Mouse (Mus musculus) neural tube, embryonic 15.5 days (tissue): ENCODE results near the gene Sh2b2. TPM values are rescaled to one million over a fixed set of nuclear protein-coding genes. Genes with fewer than 3 reads are reported as not detected.

Experiments
- ATAC-seq: fragments of 200-750 bp; cut with Nextera tagmentation; 2 replicates; pipeline ENCODE4 v1.8.0; 2017; ENCODE audit warnings: mild to moderate bottlenecking, moderate TSS enrichment, moderate library complexity; ENCODE audit not compliant: low FRiP score
- H3K27ac ChIP-seq: fragments of 300-500 bp; sonication (generic); replicated peaks from 2 replicates; pipeline ENCODE4 v1.5.1; 2015; ENCODE audit warnings: mild to moderate bottlenecking, inconsistent platforms
- H3K27me3 ChIP-seq: fragments of 300-500 bp; sonication (generic); replicated peaks from 2 replicates; pipeline ENCODE4 v1.6.1; 2015; ENCODE audit warnings: inconsistent platforms
- H3K36me3 ChIP-seq: fragments of 300-500 bp; sonication (generic); 2 replicates; pipeline ENCODE4 v1.6.1; 2015; ENCODE audit warnings: inconsistent platforms
- H3K4me1 ChIP-seq: fragments of 300-500 bp; sonication (generic); 2 replicates; pipeline ENCODE4 v1.6.1; 2015; ENCODE audit warnings: inconsistent platforms
- H3K4me2 ChIP-seq: fragments of 300-500 bp; sonication (generic); 2 replicates; pipeline ENCODE4 v1.6.1; 2015; ENCODE audit warnings: inconsistent platforms, mild to moderate bottlenecking, moderate library complexity
- H3K4me3 ChIP-seq: fragments of 300-500 bp; sonication (generic); replicated peaks from 2 replicates; pipeline ENCODE4 v1.5.1; 2015; ENCODE audit warnings: mild to moderate bottlenecking, inconsistent platforms
- H3K9ac ChIP-seq: fragments of 300-500 bp; sonication (generic); replicated peaks from 2 replicates; pipeline ENCODE4 v1.6.1; 2015; ENCODE audit warnings: mild to moderate bottlenecking, inconsistent platforms
- H3K9me3 ChIP-seq: fragments of 300-500 bp; sonication (generic); replicated peaks from 2 replicates; pipeline ENCODE4 v1.6.1; 2016; ENCODE audit warnings: inconsistent platforms
- WGBS: fragments of 180-500 bp; shearing (Covaris S2); methylation state at CpG from one replicate; pipeline ENCODE4 v1.1.7; 2015; ENCODE audit warnings: mixed read lengths; 5-methylcytosine and 5-hydroxymethylcytosine counted together
- polyA plus RNA-seq: library from polyadenylated mRNA; unstranded; fragments of >200 nt; fragmentation: Nextera tagmentation; extraction: Ambion mirVana; gene quantifications from 2 replicates; pipeline ENCODE4 v1.2.1, GENCODE M21; 2015

Sh2b2 gene
- polyA plus RNA-seq, 1 experiment from 2014 or later, result 24.1 TPM

- no peak for ATAC-seq
Measured at GRCm38 (mm10) chr5:136173606-136174463, 72.5 kb downstream of the Sh2b2 start.

GRCm38 (mm10) chr5:136172939-136173338 lies 73.4 kb downstream of the Sh2b2 start:
- WGBS, result 86% methylated on average over 9 of the region's 9 CpGs
- ATAC-seq, result no peak
- no peak overlapping the region for H3K4me3 ChIP-seq
- H3K4me2 ChIP-seq, result no peak overlapping the region
- peaks cover 12% of the 10 kb centered on the region for H3K36me3 ChIP-seq
- peaks cover 28% of the 10 kb centered on the region for H3K4me1 ChIP-seq
- no peaks in the 10 kb centered on the region for H3K9me3 ChIP-seq
- H3K9ac ChIP-seq, result no peak overlapping the region
- H3K27ac ChIP-seq, result no peak overlapping the region
- no peaks in the 10 kb centered on the region for H3K27me3 ChIP-seq

More at GRCm38 (mm10) chr5:136173606-136174463, 72.5 kb downstream of the Sh2b2 start:
- Histone ChIP-seq H3K4me2 (no peak overlapping the region), H3K4me3 (no peak overlapping the region), H3K9ac (no peak overlapping the region), H3K36me3 (peaks cover 14% of the 10 kb centered on the region), H3K9me3 (no peaks in the 10 kb centered on the region), H3K27ac (peak overlapping the region; percentile 56; the same call in 1 of the 2 replicates), H3K27me3 (no peaks in the 10 kb centered on the region), H3K4me1 (peaks cover 26% of the 10 kb centered on the region)
- WGBS, result 32% methylated on average over 9 of the region's 9 CpGs

GRCm38 (mm10) chr5:136171363-136172341 lies 74.7 kb downstream of the Sh2b2 start:
- Histone ChIP-seq H3K9ac (peak overlapping the region; percentile 77), H3K4me2 (peak overlapping the region; percentile 91), H3K27ac (peak overlapping the region; percentile 89), H3K36me3 (peaks cover 12% of the 10 kb centered on the region), H3K4me1 (peaks cover 28% of the 10 kb centered on the region), H3K9me3 (no peaks in the 10 kb centered on the region), H3K4me3 (peak overlapping the region; percentile 62), H3K27me3 (no peaks in the 10 kb centered on the region)
- no peak for ATAC-seq
- 31% methylated on average over 17 of the region's 17 CpGs for WGBS

GRCm38 (mm10) chr5:136170512-136171362 lies 75.6 kb downstream of the Sh2b2 start, which contains the start of gene Orai2:
TSS of gene Orai2 (minus strand) at chr5:136170713.
- peak within 1 kb of the TSS; percentile 89 for H3K27ac ChIP-seq
- 3% methylated on average over 41 of the region's 49 CpGs for WGBS
- H3K9me3 ChIP-seq, result no peaks in the 10 kb centered on the region
- H3K4me2 ChIP-seq, result peak within 1 kb of the TSS; percentile 91
- no peaks in the 10 kb centered on the region for H3K27me3 ChIP-seq
- H3K9ac ChIP-seq, result peak within 1 kb of the TSS; percentile 77
- H3K4me3 ChIP-seq, result peak within 1 kb of the TSS; percentile 62
- ATAC-seq, result peak; percentile 90
- H3K36me3 ChIP-seq, result peaks cover 12% of the 10 kb centered on the region
- H3K4me1 ChIP-seq, result peaks cover 36% of the 10 kb centered on the region

GRCm38 (mm10) chr5:136169626-136170511 lies 76.5 kb downstream of the Sh2b2 start:
- Histone ChIP-seq H3K27me3 (no peaks in the 10 kb centered on the region), H3K9ac (peak overlapping the region; percentile 77), H3K36me3 (peaks cover 17% of the 10 kb centered on the region), H3K4me3 (peak overlapping the region; percentile 62), H3K9me3 (no peaks in the 10 kb centered on the region), H3K4me2 (peak overlapping the region; percentile 91), H3K4me1 (peaks cover 36% of the 10 kb centered on the region), H3K27ac (peak overlapping the region; percentile 89)
- WGBS, result 10% methylated on average over 13 of the region's 15 CpGs
- peak; percentile 51 for ATAC-seq

Other genes starting within 250 kb of the Sh2b2 start
- gene Upk3b, start 208.1 kb downstream of the Sh2b2 start, polyA plus RNA-seq, result 1.1 and 3.7 TPM in 2 replicates
- 1.2 TPM in 1 of 2 replicates, not detected in the other for gene Upk3bl, start 192.1 kb downstream of the Sh2b2 start, polyA plus RNA-seq
- 19.2 and 21.4 TPM in 2 replicates for gene Rasa4, start 162.6 kb downstream of the Sh2b2 start, polyA plus RNA-seq
- 216 and 226 TPM in 2 replicates for gene Polr2j, start 129.9 kb downstream of the Sh2b2 start, polyA plus RNA-seq
- 22.7 and 29.4 TPM in 2 replicates for gene Lrwd1, start 110.5 kb downstream of the Sh2b2 start, polyA plus RNA-seq
- 23.2 and 24.2 TPM in 2 replicates for gene Alkbh4, start 110.4 kb downstream of the Sh2b2 start, polyA plus RNA-seq
- gene Orai2, start 75.8 kb downstream of the Sh2b2 start, polyA plus RNA-seq, result 40.0 and 45.6 TPM in 2 replicates
- 62.1 and 63.9 TPM in 2 replicates for gene Prkrip1, start 47.6 kb downstream of the Sh2b2 start, polyA plus RNA-seq